Mouse (Mus musculus): ENCODE measurements around the gene Pdk1. TPM values are rescaled to one million over a fixed set of nuclear protein-coding genes. Genes with fewer than 3 reads are reported as not detected.

Pdk1 gene
- polyA plus RNA-seq, 1 experiment, result 12.7 TPM

DNA sequence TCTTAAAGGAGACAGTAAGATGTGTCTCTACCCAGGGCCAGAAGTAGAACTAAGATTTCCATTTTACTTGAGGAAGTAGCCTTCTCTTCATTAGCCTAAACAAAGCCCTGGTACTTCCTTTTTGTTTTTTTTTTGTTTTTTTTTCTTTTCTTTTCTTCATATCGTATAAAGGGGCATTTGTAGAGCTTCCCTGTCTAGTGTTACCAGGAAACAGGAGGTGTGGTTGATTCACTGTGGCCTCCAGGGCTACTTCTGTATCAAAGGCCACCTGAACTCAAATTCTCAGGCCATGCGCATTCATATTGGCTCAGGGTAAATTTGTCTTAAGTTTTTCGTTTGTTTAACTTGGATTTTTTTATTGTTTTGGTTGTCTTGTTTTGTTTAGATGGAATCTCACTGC lies 7.1 kb upstream of the Pdk1 start:
- Histone ChIP-seq H3K27me3 (ENCODE audit: control insufficient read depth, insufficient read depth, low read length) (no peaks in the 10 kb centered on the region), H3K4me1 (ENCODE audit: control insufficient read depth, insufficient read depth, low read length) (no peaks in the 10 kb centered on the region), H3K4me3 (replicated peaks; ENCODE audit: insufficient read depth, low read depth, low read length) (no peak overlapping the region), H3K27ac (ENCODE audit: insufficient read depth, low read length) (no peak overlapping the region)
- TF ChIP-seq CTCF (IDR thresholded peaks at IDR 0.05; ENCODE audit: borderline replicate concordance, insufficient read depth, low read depth, low read length), result no peak
- no peak for TF ChIP-seq POLR2A (IDR thresholded peaks at IDR 0.05; ENCODE audit: borderline replicate concordance, insufficient read depth, low read length)
- 78% methylated on average over 3 of the region's 3 CpGs for WGBS
- DNase-seq, result no peak

DNA sequence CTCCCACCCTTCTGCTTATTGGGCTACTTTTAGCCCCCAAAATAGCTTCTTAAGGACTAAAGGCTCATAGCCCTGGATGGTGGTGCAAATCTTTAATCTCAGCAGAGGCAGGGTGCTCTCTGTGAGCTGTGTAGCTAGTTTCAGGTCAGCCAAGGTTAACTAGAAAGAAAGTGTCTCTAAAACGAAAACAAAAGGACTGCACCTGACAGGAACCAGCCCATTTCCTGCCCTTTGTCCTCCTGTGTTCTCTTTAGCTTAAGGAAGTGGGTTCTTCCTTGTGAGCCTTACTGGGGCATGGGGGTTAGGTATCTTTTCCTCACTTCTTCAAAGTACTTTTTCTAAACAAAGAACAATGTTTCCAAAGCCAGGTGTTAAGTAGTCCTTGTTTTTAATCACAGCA lies 6.5 kb upstream of the Pdk1 start:
- H3K27ac ChIP-seq (ENCODE audit: insufficient read depth, low read length), result no peak overlapping the region
- H3K27me3 ChIP-seq (ENCODE audit: control insufficient read depth, insufficient read depth, low read length), result no peaks in the 10 kb centered on the region

DNA sequence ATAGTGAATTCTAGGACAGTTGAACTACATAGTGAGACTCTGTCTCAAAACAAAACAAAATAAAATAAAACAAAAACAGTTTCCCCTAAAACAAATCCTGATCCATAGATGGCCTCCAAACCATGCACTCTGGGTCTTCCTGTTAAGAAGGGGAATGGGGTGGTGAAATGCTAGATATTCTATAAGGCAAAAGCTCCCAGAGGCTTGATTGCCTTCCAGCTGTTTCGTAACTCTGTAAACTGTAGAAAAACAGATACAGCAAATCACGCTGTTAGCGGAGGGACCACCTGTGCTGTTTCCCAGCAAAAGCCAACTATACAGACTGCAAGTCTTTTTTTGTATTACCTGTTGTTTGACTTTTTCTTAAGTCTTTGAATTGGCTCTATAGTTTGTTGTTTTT lies 6.0 kb upstream of the Pdk1 start:
- TF ChIP-seq CTCF (IDR thresholded peaks at IDR 0.05; ENCODE audit: borderline replicate concordance, insufficient read depth, low read depth, low read length) (no peak), POLR2A (IDR thresholded peaks at IDR 0.05; ENCODE audit: borderline replicate concordance, insufficient read depth, low read length) (no peak)
- Histone ChIP-seq H3K27ac (ENCODE audit: insufficient read depth, low read length) (no peak overlapping the region), H3K4me1 (ENCODE audit: control insufficient read depth, insufficient read depth, low read length) (no peaks in the 10 kb centered on the region), H3K4me3 (replicated peaks; ENCODE audit: insufficient read depth, low read depth, low read length) (no peak overlapping the region), H3K27me3 (ENCODE audit: control insufficient read depth, insufficient read depth, low read length) (no peaks in the 10 kb centered on the region)
- WGBS, result 89% methylated on average over 3 of the region's 3 CpGs
- no peak for DNase-seq

More for the DNA sequence above, 6.5 kb upstream of the Pdk1 start:
- TF ChIP-seq POLR2A (IDR thresholded peaks at IDR 0.05; ENCODE audit: borderline replicate concordance, insufficient read depth, low read length), result no peak
- no peak for TF ChIP-seq CTCF (IDR thresholded peaks at IDR 0.05; ENCODE audit: borderline replicate concordance, insufficient read depth, low read depth, low read length)
- no peaks in the 10 kb centered on the region for H3K4me1 ChIP-seq (ENCODE audit: control insufficient read depth, insufficient read depth, low read length)
- WGBS, result 64% methylated on average over 1 of the region's 1 CpGs
- no peak overlapping the region for H3K4me3 ChIP-seq (replicated peaks; ENCODE audit: insufficient read depth, low read depth, low read length)
- DNase-seq, result no peak

DNA sequence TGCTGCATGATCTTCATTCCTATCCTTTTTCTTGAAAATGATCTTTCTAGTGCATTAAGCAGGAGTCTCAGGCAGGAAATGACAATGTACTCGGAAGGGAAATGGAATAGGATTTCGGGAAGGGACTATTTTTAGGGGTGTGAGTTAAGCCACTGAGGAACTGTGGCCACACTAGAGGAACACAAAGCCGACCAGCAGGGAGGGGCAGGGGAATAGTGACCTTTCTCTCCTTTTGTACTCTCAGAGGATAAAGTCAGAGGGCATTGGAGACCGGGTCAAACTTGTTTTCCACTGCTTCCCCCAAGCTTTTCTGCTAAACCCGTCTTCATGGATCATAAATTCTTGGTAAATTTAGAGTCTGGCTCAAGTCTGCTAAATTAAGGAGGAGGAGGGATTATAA lies 5.5 kb upstream of the Pdk1 start:
- Histone ChIP-seq H3K27ac (ENCODE audit: insufficient read depth, low read length) (no peak overlapping the region), H3K4me3 (replicated peaks; ENCODE audit: insufficient read depth, low read depth, low read length) (no peak overlapping the region), H3K4me1 (ENCODE audit: control insufficient read depth, insufficient read depth, low read length) (no peaks in the 10 kb centered on the region), H3K27me3 (ENCODE audit: control insufficient read depth, insufficient read depth, low read length) (no peaks in the 10 kb centered on the region)
- TF ChIP-seq POLR2A (IDR thresholded peaks at IDR 0.05; ENCODE audit: borderline replicate concordance, insufficient read depth, low read length) (no peak), CTCF (IDR thresholded peaks at IDR 0.05; ENCODE audit: borderline replicate concordance, insufficient read depth, low read depth, low read length) (no peak)
- DNase-seq, result no peak
- 28% methylated on average over 5 of the region's 5 CpGs for WGBS

DNA sequence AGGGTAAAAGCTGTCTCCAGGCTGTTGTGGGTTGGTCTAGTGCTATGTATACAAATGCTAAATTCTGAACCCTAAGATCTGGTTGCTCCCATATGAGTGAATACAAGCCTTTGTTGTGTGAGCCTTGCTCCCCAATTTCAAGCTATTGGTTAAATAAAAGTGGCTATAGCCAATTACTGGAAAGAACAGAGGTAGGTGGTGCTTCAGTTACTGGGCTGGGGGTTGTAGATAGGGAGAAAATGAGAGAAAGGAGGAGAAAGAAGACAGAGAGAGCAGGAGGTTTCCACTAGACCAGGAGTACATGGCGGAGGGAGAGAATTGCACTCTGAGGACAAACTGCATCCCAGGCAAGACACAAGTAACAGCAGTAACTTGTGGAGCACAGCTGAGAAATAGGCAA lies 4.8 kb upstream of the Pdk1 start:
- H3K4me3 ChIP-seq (replicated peaks; ENCODE audit: insufficient read depth, low read depth, low read length), result no peak overlapping the region
- TF ChIP-seq POLR2A (IDR thresholded peaks at IDR 0.05; ENCODE audit: borderline replicate concordance, insufficient read depth, low read length) (no peak), CTCF (IDR thresholded peaks at IDR 0.05; ENCODE audit: borderline replicate concordance, insufficient read depth, low read depth, low read length) (no peak)
- no peak overlapping the region for H3K27ac ChIP-seq (ENCODE audit: insufficient read depth, low read length)
- no peaks in the 10 kb centered on the region for H3K27me3 ChIP-seq (ENCODE audit: control insufficient read depth, insufficient read depth, low read length)
- WGBS, result 100% methylated on average over 1 of the region's 1 CpGs
- no peak for DNase-seq
- H3K4me1 ChIP-seq (ENCODE audit: control insufficient read depth, insufficient read depth, low read length), result no peaks in the 10 kb centered on the region

DNA sequence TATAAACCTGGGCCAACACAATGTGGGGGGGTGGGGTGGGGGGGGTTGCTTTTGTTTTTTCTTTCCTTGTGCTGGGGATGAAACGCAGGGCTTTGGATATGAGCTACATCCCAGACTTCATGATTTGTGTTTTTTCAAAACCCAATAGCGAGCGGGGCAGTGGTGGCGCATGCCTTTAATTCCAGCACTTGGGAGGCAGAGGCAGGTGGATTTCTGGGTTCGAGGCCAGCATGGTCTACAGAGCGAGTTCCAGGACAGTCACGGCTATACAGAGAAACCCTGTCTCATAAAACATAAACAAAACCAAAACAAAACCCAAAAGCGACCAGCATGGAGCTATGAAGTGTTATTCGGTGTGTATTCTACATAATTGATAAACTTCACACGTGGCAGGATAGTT lies 883 bp upstream of the Pdk1 start:
- no peak for DNase-seq
- Histone ChIP-seq H3K4me3 (replicated peaks; ENCODE audit: insufficient read depth, low read depth, low read length) (no peak overlapping the region), H3K27me3 (ENCODE audit: control insufficient read depth, insufficient read depth, low read length) (no peaks in the 10 kb centered on the region), H3K4me1 (ENCODE audit: control insufficient read depth, insufficient read depth, low read length) (no peaks in the 10 kb centered on the region), H3K27ac (ENCODE audit: insufficient read depth, low read length) (no peak overlapping the region)
- no peak for TF ChIP-seq CTCF (IDR thresholded peaks at IDR 0.05; ENCODE audit: borderline replicate concordance, insufficient read depth, low read depth, low read length)
- no peak for TF ChIP-seq POLR2A (IDR thresholded peaks at IDR 0.05; ENCODE audit: borderline replicate concordance, insufficient read depth, low read length)
- WGBS, result 84% methylated on average over 10 of the region's 10 CpGs

DNA sequence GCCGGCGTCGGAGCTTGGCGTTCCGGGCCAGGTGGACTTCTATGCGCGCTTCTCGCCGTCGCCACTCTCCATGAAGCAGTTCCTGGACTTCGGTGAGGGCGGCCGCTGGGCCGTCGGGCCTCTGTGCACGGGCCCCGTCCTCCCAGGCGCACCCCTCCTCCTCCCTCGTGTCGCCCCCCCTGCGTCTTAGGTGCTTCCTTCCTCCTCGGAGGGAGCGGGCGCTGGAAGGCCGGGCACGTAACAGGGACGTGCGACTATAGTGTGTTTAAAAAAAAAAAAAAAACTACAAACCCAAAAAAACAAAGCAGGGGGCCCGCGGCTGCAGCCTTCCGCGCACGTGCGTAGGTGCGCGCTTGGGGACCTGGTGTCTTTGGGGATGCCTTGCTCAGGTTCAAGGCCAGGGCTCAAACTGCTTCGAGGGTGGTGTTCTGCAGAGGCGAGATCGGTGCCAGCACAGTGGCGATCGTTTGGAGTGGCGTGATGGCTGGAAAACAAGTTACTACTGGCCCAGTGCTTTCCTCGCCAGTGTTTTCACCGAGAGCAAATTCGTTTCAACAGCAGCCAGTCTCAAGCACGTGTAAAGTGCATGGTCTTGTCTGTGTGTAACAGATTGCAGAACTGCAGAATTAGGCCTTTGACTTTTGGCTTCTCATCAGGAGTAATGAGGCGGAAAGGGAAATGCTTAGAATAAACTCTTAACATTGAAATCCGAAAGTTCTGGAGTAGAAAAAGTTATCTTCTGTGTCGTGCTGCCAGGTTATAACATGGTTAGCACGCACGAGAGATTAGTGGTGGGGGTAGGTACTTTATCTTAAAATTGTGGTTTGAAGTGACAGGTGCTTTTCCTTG lies 674 bp downstream of the Pdk1 start:
- no peak for TF ChIP-seq CTCF (IDR thresholded peaks at IDR 0.05; ENCODE audit: borderline replicate concordance, insufficient read depth, low read depth, low read length)
- no peak for TF ChIP-seq POLR2A (IDR thresholded peaks at IDR 0.05; ENCODE audit: borderline replicate concordance, insufficient read depth, low read length)
- Histone ChIP-seq H3K4me3 (replicated peaks; ENCODE audit: insufficient read depth, low read depth, low read length) (peak overlapping the region; percentile 57), H3K27ac (ENCODE audit: insufficient read depth, low read length) (no peak overlapping the region), H3K27me3 (ENCODE audit: control insufficient read depth, insufficient read depth, low read length) (no peaks in the 10 kb centered on the region), H3K4me1 (ENCODE audit: control insufficient read depth, insufficient read depth, low read length) (no peaks in the 10 kb centered on the region)
- 8% methylated on average over 51 of the region's 51 CpGs for WGBS
- DNase-seq, result no peak

DNA sequence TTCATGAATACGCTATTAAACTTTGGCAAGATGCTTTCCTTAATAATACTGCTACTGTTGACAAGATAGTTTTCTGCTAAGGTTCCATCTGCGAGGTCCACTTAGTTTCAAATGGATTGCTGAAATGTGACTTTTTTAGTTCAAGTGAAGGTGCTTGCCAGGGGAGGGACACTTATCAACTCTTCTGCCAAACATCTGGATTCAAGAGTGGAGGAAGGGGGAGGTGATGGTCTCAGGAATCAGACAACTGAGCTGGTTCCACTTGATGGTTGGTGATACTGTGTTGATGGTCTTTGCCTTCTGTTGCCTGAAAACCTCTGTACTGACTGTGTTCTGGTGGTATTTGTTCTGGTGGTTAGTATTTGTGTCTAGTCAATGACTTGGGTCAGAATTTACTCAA lies 1.4 kb downstream of the Pdk1 start:
- Histone ChIP-seq H3K4me3 (replicated peaks; ENCODE audit: insufficient read depth, low read depth, low read length) (no peak overlapping the region), H3K4me1 (ENCODE audit: control insufficient read depth, insufficient read depth, low read length) (no peaks in the 10 kb centered on the region), H3K27ac (ENCODE audit: insufficient read depth, low read length) (no peak overlapping the region), H3K27me3 (ENCODE audit: control insufficient read depth, insufficient read depth, low read length) (no peaks in the 10 kb centered on the region)
- no peak for TF ChIP-seq CTCF (IDR thresholded peaks at IDR 0.05; ENCODE audit: borderline replicate concordance, insufficient read depth, low read depth, low read length)
- TF ChIP-seq POLR2A (IDR thresholded peaks at IDR 0.05; ENCODE audit: borderline replicate concordance, insufficient read depth, low read length), result no peak
- WGBS, result 96% methylated on average over 2 of the region's 2 CpGs
- DNase-seq, result no peak
